Mouse (Mus musculus): ENCODE results near the gene Rnf149. TPM values are rescaled to one million over a fixed set of nuclear protein-coding genes. Genes with fewer than 3 reads are reported as not detected.

Gene Rnf149
- polyA plus RNA-seq (2014; fragmentation: Nextera tagmentation; extraction: Ambion mirVana), result 21.5 and 25.7 TPM in 2 replicates

GRCm38 (mm10) chr1:39577253-39577705 is at the start of gene Rnf149:
Gene Rnf149 (minus strand): TSS chr1:39577405.
- Histone ChIP-seq H3K4me2 (ENCODE audit: low read length) (peak within 1 kb of the TSS; percentile 62), H3K9me3 (ENCODE audit: control insufficient read depth, low read length) (no peaks in the 10 kb centered on the region), H3K9ac (replicated peaks; ENCODE audit: low read length) (peak within 1 kb of the TSS; percentile 86), H3K4me3 (replicated peaks; ENCODE audit: low read depth, low read length) (peak within 1 kb of the TSS; percentile 90), H3K4me1 (ENCODE audit: control insufficient read depth, insufficient read depth, low read length) (peaks cover 15% of the 10 kb centered on the region), H3K27me3 (ENCODE audit: control insufficient read depth, insufficient read depth, low read length) (no peaks in the 10 kb centered on the region), H3K27ac (replicated peaks; ENCODE audit: low read depth, low read length) (peak within 1 kb of the TSS; percentile 96), H3K36me3 (ENCODE audit: control insufficient read depth, insufficient read depth, low read length) (no peaks in the 10 kb centered on the region)
- under 1% methylated on average over 49 of the region's 49 CpGs for WGBS
- peak; percentile 97 for ATAC-seq (ENCODE audit: low FRiP score, low TSS enrichment)
- DNase-seq, result peak; percentile 97

- DNase-seq (no peak), ATAC-seq (ENCODE audit: low FRiP score, low TSS enrichment) (no peak)
- H3K9ac ChIP-seq (replicated peaks; ENCODE audit: low read length), result no peak overlapping the region
- no peaks in the 10 kb centered on the region for H3K9me3 ChIP-seq (ENCODE audit: control insufficient read depth, low read length)
- H3K27ac ChIP-seq (replicated peaks; ENCODE audit: low read depth, low read length), result no peak overlapping the region
- H3K4me2 ChIP-seq (ENCODE audit: low read length), result no peak overlapping the region
- H3K4me1 ChIP-seq (ENCODE audit: control insufficient read depth, insufficient read depth, low read length), result no peaks in the 10 kb centered on the region
- 73% methylated on average over 3 of the region's 3 CpGs for WGBS
- no peaks in the 10 kb centered on the region for H3K27me3 ChIP-seq (ENCODE audit: control insufficient read depth, insufficient read depth, low read length)
- no peaks in the 10 kb centered on the region for H3K36me3 ChIP-seq (ENCODE audit: control insufficient read depth, insufficient read depth, low read length)
- no peak overlapping the region for H3K4me3 ChIP-seq (replicated peaks; ENCODE audit: low read depth, low read length)
Observed at GRCm38 (mm10) chr1:39625491-39625890, 48.3 kb upstream of the Rnf149 start.

GRCm38 (mm10) chr1:39623729-39624128 is 46.5 kb upstream of the Rnf149 start:
- H3K27ac ChIP-seq (replicated peaks; ENCODE audit: low read depth, low read length), result no peak overlapping the region
- no peaks in the 10 kb centered on the region for H3K9me3 ChIP-seq (ENCODE audit: control insufficient read depth, low read length)
- H3K4me1 ChIP-seq (ENCODE audit: control insufficient read depth, insufficient read depth, low read length), result peaks cover under 1% of the 10 kb centered on the region; the same call in 1 of the 2 replicates
- no peak overlapping the region for H3K4me3 ChIP-seq (replicated peaks; ENCODE audit: low read depth, low read length)
- WGBS, result 36% methylated on average over 1 of the region's 1 CpGs
- DNase-seq, result no peak
- no peak overlapping the region for H3K4me2 ChIP-seq (ENCODE audit: low read length)
- H3K36me3 ChIP-seq (ENCODE audit: control insufficient read depth, insufficient read depth, low read length), result no peaks in the 10 kb centered on the region
- ATAC-seq (ENCODE audit: low FRiP score, low TSS enrichment), result no peak
- no peaks in the 10 kb centered on the region for H3K27me3 ChIP-seq (ENCODE audit: control insufficient read depth, insufficient read depth, low read length)
- no peak overlapping the region for H3K9ac ChIP-seq (replicated peaks; ENCODE audit: low read length)

GRCm38 (mm10) chr1:39623106-39623505 is 45.9 kb upstream of the Rnf149 start:
- Histone ChIP-seq H3K27me3 (ENCODE audit: control insufficient read depth, insufficient read depth, low read length) (no peaks in the 10 kb centered on the region), H3K4me1 (ENCODE audit: control insufficient read depth, insufficient read depth, low read length) (peaks cover 4% of the 10 kb centered on the region; the same call in 1 of the 2 replicates), H3K4me3 (replicated peaks; ENCODE audit: low read depth, low read length) (no peak overlapping the region), H3K36me3 (ENCODE audit: control insufficient read depth, insufficient read depth, low read length) (no peaks in the 10 kb centered on the region), H3K27ac (replicated peaks; ENCODE audit: low read depth, low read length) (no peak overlapping the region), H3K9me3 (ENCODE audit: control insufficient read depth, low read length) (no peaks in the 10 kb centered on the region), H3K9ac (replicated peaks; ENCODE audit: low read length) (no peak overlapping the region), H3K4me2 (ENCODE audit: low read length) (no peak overlapping the region)
- no peak for ATAC-seq (ENCODE audit: low FRiP score, low TSS enrichment)
- no peak for DNase-seq
- WGBS, result 92% methylated on average over 5 of the region's 5 CpGs

- no peaks in the 10 kb centered on the region for H3K27me3 ChIP-seq (ENCODE audit: control insufficient read depth, insufficient read depth, low read length)
- no peak overlapping the region for H3K9ac ChIP-seq (replicated peaks; ENCODE audit: low read length)
- H3K9me3 ChIP-seq (ENCODE audit: control insufficient read depth, low read length), result no peaks in the 10 kb centered on the region
- 30% methylated on average over 8 of the region's 8 CpGs for WGBS
- no peak overlapping the region for H3K4me3 ChIP-seq (replicated peaks; ENCODE audit: low read depth, low read length)
- no peak overlapping the region for H3K4me2 ChIP-seq (ENCODE audit: low read length)
- no peak for ATAC-seq (ENCODE audit: low FRiP score, low TSS enrichment)
- H3K4me1 ChIP-seq (ENCODE audit: control insufficient read depth, insufficient read depth, low read length), result peaks cover 4% of the 10 kb centered on the region; the same call in 1 of the 2 replicates
- no peaks in the 10 kb centered on the region for H3K36me3 ChIP-seq (ENCODE audit: control insufficient read depth, insufficient read depth, low read length)
- no peak overlapping the region for H3K27ac ChIP-seq (replicated peaks; ENCODE audit: low read depth, low read length)
- peak; percentile 20 for DNase-seq
Observed at GRCm38 (mm10) chr1:39618524-39618923, 41.3 kb upstream of the Rnf149 start.

- 87% methylated on average over 6 of the region's 6 CpGs for WGBS
- no peaks in the 10 kb centered on the region for H3K36me3 ChIP-seq (ENCODE audit: control insufficient read depth, insufficient read depth, low read length)
- no peak overlapping the region for H3K27ac ChIP-seq (replicated peaks; ENCODE audit: low read depth, low read length)
- peaks cover 4% of the 10 kb centered on the region; the same call in 1 of the 2 replicates for H3K4me1 ChIP-seq (ENCODE audit: control insufficient read depth, insufficient read depth, low read length)
- H3K4me3 ChIP-seq (replicated peaks; ENCODE audit: low read depth, low read length), result no peak overlapping the region
- no peak overlapping the region for H3K4me2 ChIP-seq (ENCODE audit: low read length)
- DNase-seq (no peak), ATAC-seq (ENCODE audit: low FRiP score, low TSS enrichment) (no peak)
- H3K9me3 ChIP-seq (ENCODE audit: control insufficient read depth, low read length), result no peaks in the 10 kb centered on the region
- H3K27me3 ChIP-seq (ENCODE audit: control insufficient read depth, insufficient read depth, low read length), result no peaks in the 10 kb centered on the region
- H3K9ac ChIP-seq (replicated peaks; ENCODE audit: low read length), result no peak overlapping the region
Observed at GRCm38 (mm10) chr1:39615526-39615925, 38.3 kb upstream of the Rnf149 start.

GRCm38 (mm10) chr1:39614462-39615279 is 37.5 kb upstream of the Rnf149 start:
- Histone ChIP-seq H3K9me3 (ENCODE audit: control insufficient read depth, low read length) (no peaks in the 10 kb centered on the region), H3K4me1 (ENCODE audit: control insufficient read depth, insufficient read depth, low read length) (peaks cover 4% of the 10 kb centered on the region; the same call in 1 of the 2 replicates), H3K27me3 (ENCODE audit: control insufficient read depth, insufficient read depth, low read length) (no peaks in the 10 kb centered on the region), H3K36me3 (ENCODE audit: control insufficient read depth, insufficient read depth, low read length) (no peaks in the 10 kb centered on the region), H3K9ac (replicated peaks; ENCODE audit: low read length) (no peak overlapping the region), H3K27ac (replicated peaks; ENCODE audit: low read depth, low read length) (no peak overlapping the region), H3K4me3 (replicated peaks; ENCODE audit: low read depth, low read length) (no peak overlapping the region), H3K4me2 (ENCODE audit: low read length) (no peak overlapping the region)
- ATAC-seq (ENCODE audit: low FRiP score, low TSS enrichment) (no peak), DNase-seq (peak; percentile 78)
- 26% methylated on average over 11 of the region's 11 CpGs for WGBS

DNA sequence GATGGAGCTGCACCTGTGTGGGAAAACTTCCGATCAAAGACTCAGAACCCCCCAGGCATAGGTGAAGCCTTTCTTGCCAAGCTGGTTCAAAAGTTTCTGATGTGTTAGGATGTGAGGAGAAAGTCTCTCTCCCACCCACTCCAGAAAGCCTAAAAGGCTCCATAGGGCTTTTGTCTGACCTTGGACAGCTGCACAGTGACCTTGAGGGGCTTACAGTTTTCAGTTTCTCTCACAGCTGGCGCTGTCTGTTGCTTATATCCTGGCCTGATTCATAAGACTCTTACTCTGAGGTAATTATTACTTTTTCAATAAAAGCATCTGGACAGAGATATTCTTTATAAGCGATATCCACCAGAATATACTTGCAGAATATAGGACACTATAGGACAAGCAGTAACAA is 35.9 kb upstream of the Rnf149 start:
- WGBS, result 91% methylated on average over 3 of the region's 3 CpGs
- no peak for DNase-seq
- H3K9ac ChIP-seq (replicated peaks; ENCODE audit: low read length), result no peak overlapping the region

DNA sequence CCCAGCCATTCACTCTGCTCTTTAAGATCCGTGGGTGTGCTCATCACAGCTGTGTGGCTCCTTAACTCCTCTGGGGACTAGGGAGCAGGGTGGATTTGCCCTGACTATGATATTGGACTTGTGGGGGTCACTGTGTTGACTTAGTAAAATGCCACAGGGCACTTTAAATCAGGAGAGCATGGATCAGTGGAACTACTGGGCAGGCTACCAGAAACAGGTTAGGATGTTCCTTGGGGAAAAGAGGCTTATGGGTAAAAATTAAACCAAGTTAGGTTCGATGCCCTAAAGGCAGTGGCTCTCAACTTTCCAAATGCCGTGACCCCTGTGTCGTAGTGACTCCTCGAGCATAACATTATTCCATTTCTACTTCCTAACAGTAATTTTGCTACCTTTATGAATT is 35.3 kb upstream of the Rnf149 start:
- ATAC-seq (ENCODE audit: low FRiP score, low TSS enrichment) (no peak), DNase-seq (no peak)
- Histone ChIP-seq H3K4me1 (ENCODE audit: control insufficient read depth, insufficient read depth, low read length) (no peaks in the 10 kb centered on the region), H3K4me2 (ENCODE audit: low read length) (no peak overlapping the region), H3K4me3 (replicated peaks; ENCODE audit: low read depth, low read length) (no peak overlapping the region), H3K9ac (replicated peaks; ENCODE audit: low read length) (no peak overlapping the region), H3K36me3 (ENCODE audit: control insufficient read depth, insufficient read depth, low read length) (no peaks in the 10 kb centered on the region), H3K27me3 (ENCODE audit: control insufficient read depth, insufficient read depth, low read length) (no peaks in the 10 kb centered on the region), H3K27ac (replicated peaks; ENCODE audit: low read depth, low read length) (no peak overlapping the region), H3K9me3 (ENCODE audit: control insufficient read depth, low read length) (no peaks in the 10 kb centered on the region)
- 79% methylated on average over 5 of the region's 5 CpGs for WGBS

More for the DNA sequence above, 35.9 kb upstream of the Rnf149 start:
- Histone ChIP-seq H3K4me2 (ENCODE audit: low read length) (no peak overlapping the region), H3K4me3 (replicated peaks; ENCODE audit: low read depth, low read length) (no peak overlapping the region), H3K27ac (replicated peaks; ENCODE audit: low read depth, low read length) (no peak overlapping the region), H3K4me1 (ENCODE audit: control insufficient read depth, insufficient read depth, low read length) (no peaks in the 10 kb centered on the region), H3K27me3 (ENCODE audit: control insufficient read depth, insufficient read depth, low read length) (no peaks in the 10 kb centered on the region), H3K9me3 (ENCODE audit: control insufficient read depth, low read length) (no peaks in the 10 kb centered on the region), H3K36me3 (ENCODE audit: control insufficient read depth, insufficient read depth, low read length) (no peaks in the 10 kb centered on the region)
- ATAC-seq (ENCODE audit: low FRiP score, low TSS enrichment), result no peak
